Mouse (Mus musculus) liver, embryonic 14.5 days (tissue): ENCODE results near the gene Ttc6.

Source experiments
- CTCF ChIP-seq: IDR thresholded peaks from 2 replicates; pipeline ENCODE4 v1.5.1; 2016; ENCODE audit warnings: antibody characterized with exemption, low read depth, control low read depth
- EP300 ChIP-seq: IDR thresholded peaks from 2 replicates; pipeline ENCODE4 v1.6.1; 2016; ENCODE audit warnings: antibody characterized with exemption, low read depth

GRCm38 (mm10) chr12:57572415-57572814 is 8.5 kb downstream of the Ttc6 start:
- TF ChIP-seq CTCF (no peak), EP300 (no peak)
